Mouse (Mus musculus) ovary, postnatal 14 days (tissue): ENCODE measurements around the gene Gpr155.

ENCODE experiments used
- DNase-seq: peaks from one replicate; pipeline ENCODE4 v3.0.0; 2022; ENCODE audit warnings: low spot score

Gpr155 gene

DNA sequence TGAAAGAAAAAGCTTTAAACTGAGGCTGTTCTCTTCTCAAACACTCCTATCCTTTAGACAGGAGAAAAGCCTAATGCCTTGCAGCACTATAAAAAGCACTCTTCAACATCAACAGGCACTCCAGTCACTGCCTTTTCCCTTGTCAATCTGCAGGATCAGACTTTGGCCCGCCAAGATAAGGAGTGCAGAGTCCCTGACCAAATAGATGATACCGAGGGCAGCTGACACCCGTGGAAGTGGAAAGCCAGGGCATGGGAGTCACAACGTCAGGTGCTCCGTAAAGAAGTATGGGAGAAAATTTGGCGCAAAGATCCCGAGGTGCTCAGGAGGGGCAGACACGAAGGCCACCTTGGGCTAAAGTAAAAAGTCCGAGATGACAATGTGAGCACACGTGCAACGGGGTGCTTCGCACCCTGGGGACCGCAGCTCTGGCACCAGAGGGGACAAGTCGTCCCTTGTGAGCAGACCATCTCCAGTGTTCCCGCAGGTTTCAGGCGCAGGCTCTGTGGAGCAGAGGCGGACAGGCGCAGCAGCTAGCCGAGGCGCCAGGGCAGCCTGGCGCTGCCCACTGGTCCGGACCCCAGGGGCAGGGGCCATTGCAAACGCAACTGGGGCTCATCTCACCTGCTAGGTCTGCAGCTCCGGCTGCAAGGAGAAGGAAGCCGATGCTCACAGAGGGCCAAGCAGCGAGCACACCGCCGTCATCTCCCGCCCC lies 574 bp downstream of the Gpr155 start:
- DNase-seq = no peak

DNA sequence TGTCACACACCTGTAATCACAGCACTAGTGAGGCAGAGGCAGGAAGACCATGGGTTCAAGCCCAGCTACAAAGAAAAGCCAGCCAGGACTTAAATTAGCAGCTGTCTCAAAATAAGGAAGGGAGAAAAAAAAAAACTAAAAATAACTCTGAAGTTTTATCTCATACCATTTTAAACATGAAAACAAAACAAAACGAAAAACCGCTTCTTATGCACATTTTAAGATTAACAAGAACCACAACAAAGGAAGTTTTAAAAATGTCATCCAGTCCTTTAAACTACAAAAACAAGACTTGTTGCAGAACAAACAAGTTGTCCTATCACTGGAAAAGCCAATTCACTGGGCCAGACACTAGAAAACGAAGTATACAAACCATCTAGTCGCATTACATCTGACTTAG lies 1.2 kb downstream of the Gpr155 start:
- no peak for DNase-seq

GRCm38 (mm10) chr2:73380298-73380975 lies 5.9 kb downstream of the Gpr155 start:
- DNase-seq = no peak

- DNase-seq = no peak
These were observed 6.7 kb downstream of the Gpr155 start for GRCm38 (mm10) chr2:73379656-73380055.

DNA sequence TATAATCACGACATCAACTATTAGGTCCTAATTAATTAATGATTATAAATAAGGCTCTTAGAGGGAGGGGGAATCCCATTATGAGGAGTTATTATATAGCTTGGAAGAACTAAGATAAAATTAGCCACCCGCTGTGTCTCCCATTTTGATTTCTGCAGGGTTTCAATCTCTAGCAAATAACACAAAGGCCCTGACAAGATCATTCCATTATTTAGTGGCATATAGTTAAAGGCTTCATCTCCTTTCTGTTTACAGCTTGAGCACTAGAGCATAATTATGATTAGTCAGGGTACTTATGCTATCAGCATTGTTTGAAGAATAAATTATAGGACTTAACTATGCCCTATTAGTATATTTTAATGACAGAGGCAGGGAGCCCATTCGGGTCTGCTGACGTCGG lies 8.0 kb downstream of the Gpr155 start:
- DNase-seq = no peak

- DNase-seq = no peak
These were observed 14.6 kb downstream of the Gpr155 start for GRCm38 (mm10) chr2:73371530-73372335.

DNA sequence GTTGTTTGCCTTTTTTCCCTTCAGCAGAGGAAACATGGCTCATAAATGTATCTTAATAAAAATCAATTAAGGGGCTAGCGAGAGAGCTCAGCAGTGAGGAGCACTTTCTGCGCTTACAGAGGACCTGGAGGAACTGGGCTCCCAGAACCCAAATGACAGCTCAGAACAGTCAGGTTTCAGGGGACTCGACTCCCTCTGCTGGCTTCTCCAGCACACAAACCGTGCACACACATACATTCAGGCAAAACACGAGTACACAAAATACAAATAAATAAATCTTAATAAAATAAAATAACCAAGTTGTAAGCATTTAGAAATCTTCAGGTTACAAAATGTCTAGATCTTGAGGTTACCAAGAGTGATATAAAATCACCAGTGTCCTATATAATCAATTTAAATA lies 22.9 kb downstream of the Gpr155 start:
- DNase-seq = no peak

GRCm38 (mm10) chr2:73360536-73360935 lies 25.8 kb downstream of the Gpr155 start:
- no peak for DNase-seq

DNA sequence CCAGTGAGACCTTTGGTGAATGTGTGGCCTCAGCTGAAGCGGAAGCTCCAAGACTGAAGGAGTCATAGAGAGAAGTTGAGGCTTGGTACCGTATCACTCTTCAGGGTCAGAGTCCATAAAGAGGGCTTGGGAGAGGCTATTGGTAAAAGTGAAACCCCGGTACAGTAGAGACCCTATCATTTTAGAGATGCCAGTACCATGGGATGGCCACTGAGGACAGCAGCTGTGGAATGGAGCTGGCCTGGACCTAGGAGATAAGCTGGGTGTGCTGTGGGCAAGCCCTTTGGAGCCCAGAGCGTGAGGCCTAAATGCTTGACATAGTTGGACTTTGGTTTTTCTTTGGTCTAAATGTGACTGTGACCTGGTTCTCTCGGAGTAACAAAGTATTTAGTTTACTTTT lies 26.4 kb downstream of the Gpr155 start:
- no peak for DNase-seq

- DNase-seq = no peak
These were observed 29.4 kb downstream of the Gpr155 start for GRCm38 (mm10) chr2:73357004-73357403.

DNA sequence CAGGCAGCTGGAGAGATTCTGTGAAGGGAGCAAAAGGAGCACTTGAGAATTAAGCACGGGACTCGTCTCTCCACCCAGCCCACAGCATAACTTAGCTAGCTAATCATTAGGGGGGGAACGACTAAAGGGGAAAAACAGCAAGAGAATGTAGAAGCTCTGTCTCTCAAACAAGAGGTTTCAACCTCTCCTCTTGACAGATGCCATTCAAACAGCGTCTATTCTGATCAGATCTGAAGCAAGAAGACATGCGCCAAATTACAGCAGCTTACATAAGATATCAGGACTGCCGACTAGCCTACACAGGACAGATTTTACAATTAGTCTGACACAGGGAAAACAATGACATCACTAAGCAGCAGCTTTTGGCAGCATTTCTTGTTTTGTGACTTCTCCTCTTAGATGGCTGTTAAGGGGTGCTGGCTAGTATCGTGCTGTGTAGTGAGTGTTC lies 34.4 kb downstream of the Gpr155 start:
- DNase-seq = no peak

DNA sequence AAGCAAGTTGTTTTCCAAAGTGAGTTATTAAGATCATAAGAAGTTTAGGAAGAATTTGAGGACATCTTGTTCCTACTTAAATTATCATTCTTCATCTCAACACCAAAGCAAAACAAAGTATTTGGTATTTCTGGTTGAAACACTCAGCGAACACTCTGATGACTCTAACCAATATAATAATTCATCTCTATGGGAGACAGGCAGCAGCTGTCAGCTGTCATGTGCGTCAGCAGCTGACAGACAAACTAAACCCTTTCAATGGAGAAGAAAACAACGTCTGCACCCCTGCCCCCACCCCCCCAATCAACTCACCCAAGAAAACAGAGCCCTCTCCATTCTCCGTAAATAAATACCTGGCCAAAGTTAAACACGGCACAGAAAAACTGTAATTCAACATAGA lies 34.9 kb downstream of the Gpr155 start:
- no peak for DNase-seq

GRCm38 (mm10) chr2:73348221-73348620 lies 38.2 kb downstream of the Gpr155 start:
- DNase-seq = no peak

DNA sequence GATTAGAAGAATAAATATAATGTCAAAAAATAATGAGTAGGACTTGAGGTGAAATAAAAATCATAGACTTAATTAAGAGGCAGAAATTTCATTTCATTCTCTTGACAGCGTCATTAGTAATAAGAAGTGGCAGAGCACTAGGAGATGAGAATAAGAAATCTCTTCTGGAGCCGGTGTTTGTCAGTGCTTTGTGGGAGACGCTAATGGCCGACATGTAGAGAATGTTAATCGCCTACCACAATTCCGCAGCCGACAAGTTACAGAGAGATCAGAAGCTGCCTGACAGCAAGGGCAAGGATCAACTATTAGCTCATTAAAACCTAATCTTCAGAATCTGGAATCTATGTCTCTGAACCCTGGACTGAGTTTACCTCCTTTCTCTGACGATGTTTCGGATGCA lies 38.6 kb downstream of the Gpr155 start:
- no peak for DNase-seq

DNA sequence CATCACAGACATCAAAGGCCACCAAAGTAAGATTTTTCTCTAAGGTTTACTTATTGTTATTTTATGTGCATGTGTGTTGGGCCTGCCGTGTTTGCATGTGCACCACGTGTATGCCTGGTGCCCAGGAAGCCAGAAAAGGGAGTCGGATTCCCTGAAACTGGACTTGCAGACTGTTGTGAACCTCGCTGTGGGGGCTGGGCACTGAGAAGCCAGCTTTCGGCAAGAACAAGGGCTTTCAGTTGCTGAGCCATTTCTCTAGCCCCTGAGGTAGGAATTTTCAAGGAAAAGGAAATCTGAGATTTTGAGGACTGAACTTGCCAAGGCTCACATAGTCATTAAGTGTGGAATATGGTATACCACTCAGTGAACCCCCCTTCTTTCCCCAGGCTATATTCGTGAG lies 39.2 kb downstream of the Gpr155 start:
- DNase-seq = no peak

GRCm38 (mm10) chr2:73346345-73347086 lies 39.9 kb downstream of the Gpr155 start:
- no peak for DNase-seq

- no peak for DNase-seq
These were observed 41.2 kb downstream of the Gpr155 start for GRCm38 (mm10) chr2:73345204-73345603.

DNA sequence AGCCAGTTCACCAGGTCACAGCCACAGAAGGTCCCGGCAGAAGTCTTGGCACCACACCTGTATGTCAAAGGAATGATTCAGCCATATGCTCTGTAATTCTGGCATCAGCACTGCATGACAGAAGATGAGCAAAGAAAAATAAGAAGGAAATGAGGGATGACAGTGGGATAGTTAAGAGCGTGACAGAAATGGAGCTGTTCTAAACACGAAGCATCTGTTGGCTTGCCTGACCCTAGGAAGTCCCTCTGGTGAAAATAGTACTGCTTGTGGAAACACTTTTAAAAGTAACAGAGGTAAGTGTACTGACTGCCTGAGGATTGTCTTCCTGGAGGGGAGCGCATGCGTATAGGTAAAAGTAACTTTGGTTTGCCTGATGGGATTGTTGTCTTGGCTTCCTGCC lies 42.7 kb downstream of the Gpr155 start:
- no peak for DNase-seq

- no peak for DNase-seq
These were observed 48.0 kb downstream of the Gpr155 start for GRCm38 (mm10) chr2:73338415-73338814.

GRCm38 (mm10) chr2:73335949-73336348 lies 50.4 kb downstream of the Gpr155 start:
- DNase-seq = no peak

- no peak for DNase-seq
These were observed 60.5 kb downstream of the Gpr155 start for GRCm38 (mm10) chr2:73325871-73326270.

DNA sequence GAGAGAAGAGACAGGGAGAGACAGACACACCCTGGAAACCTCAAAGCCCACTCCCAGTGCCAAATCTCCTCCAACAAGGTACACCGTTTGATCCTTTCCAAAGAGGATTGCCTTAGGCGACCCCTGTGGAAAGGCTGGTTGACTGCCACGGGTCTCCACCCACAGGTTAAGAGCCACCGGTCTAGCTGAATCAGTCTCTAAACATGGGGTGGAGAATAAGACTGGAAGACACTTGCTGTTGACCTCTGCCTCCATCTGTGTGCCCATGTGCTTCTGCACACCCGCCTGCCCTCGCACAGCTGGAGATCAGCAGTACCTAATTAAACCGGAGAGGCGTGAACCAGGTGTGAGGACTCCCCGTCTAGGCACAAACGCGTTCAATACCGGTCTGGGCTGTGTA lies 63.4 kb downstream of the Gpr155 start:
- DNase-seq = no peak
